Mouse (Mus musculus) thymus, postnatal 0 days (tissue): ENCODE data around the gene Creb1. TPM values are rescaled to one million over a fixed set of nuclear protein-coding genes. Genes with fewer than 3 reads are reported as not detected.

Source experiments
- DNase-seq: peaks from one replicate; pipeline ENCODE4 v3.0.0-alpha.2; 2015; ENCODE audit warnings: low spot score
- polyA plus RNA-seq: library from polyadenylated mRNA; unstranded; fragments of >200 nt; fragmentation: Nextera tagmentation; extraction: Ambion mirVana; gene quantifications from 2 replicates; pipeline ENCODE4 v1.2.1, GENCODE M21; 2015

Creb1 gene
- 40.2 and 43.2 TPM in 2 replicates for polyA plus RNA-seq

DNA sequence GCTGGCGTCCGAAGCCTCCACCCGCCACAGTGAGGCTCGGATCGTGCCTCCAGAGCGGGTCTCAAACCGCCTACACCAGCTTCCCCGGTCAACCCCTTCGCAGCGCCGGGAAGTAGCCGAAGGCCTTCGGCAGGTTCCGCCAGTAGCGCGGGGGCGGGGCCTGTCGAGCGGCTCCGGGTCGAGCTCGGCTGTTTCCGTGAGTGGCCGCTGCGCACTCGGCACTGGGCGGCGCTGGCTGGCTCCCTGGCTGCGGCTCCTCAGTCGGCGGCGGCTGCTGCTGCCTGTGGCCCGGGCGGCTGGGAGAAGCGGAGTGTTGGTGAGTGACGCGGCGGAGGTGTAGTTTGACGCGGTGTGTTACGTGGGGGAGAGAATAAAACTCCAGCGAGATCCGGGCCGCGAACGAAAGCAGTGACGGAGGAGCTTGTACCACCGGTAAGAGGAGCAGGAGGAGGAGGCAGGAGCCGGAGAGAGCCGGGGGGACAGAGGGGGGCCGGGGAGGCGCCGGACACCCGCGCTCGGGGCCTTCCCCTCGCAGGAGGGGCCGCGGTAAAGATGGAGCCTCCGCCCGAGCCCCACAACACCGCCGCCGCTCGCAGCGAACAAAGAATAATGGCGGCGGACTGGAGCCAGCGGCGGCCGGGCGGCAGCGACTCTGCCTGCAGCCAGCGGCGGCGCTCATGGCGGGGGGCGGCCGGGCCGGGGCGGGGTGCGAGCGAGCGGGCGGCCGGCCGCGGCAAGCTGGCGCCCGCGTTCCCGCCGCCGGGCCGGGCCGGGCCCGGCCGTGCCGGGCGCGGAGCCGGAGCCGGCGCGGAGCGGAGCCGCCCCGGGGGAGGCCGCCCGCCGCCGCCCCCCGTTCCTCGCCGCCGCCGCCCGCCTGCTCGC lies at the start of gene Creb1:
Gene Creb1 (plus strand): TSS at position 57 of the 882 bp plus-strand sequence.
- DNase-seq: peak; percentile 98

DNA sequence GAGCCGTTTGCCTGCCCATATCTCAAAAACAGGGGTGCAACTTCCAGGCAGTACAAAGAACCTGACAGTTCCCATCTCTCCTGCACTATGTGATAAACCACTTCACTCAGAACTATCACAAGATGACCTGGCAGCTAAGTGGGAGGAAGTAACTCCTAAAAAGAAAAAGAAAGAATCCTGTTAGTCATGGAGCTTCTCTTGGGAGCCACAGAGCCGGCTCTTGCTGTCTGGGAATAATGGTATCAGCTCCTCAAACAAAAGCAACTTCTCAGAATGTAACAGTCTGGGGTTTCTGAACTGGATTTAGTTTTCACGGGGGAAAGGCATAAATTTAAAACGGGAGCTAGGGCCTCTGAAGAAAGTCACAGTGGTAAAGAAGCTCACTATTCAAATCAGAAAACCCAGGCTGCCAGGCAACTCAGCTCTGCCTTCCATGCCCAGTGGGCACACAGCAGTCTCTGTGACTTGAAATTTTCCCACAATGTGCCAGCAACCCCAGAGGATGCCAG lies 43.9 kb upstream of the Creb1 start:
- DNase-seq: no peak

GRCm38 (mm10) chr1:64496803-64497202 lies 35.6 kb upstream of the Creb1 start:
- DNase-seq: no peak

- DNase-seq: no peak
Observed at GRCm38 (mm10) chr1:64501382-64502140, 30.9 kb upstream of the Creb1 start.

- DNase-seq: peak; percentile 72
Observed at GRCm38 (mm10) chr1:64508479-64509096, 23.9 kb upstream of the Creb1 start.

- DNase-seq: no peak
Observed at GRCm38 (mm10) chr1:64509678-64510077, 22.8 kb upstream of the Creb1 start.

- DNase-seq: no peak
Observed at GRCm38 (mm10) chr1:64514184-64514583, 18.3 kb upstream of the Creb1 start.

DNA sequence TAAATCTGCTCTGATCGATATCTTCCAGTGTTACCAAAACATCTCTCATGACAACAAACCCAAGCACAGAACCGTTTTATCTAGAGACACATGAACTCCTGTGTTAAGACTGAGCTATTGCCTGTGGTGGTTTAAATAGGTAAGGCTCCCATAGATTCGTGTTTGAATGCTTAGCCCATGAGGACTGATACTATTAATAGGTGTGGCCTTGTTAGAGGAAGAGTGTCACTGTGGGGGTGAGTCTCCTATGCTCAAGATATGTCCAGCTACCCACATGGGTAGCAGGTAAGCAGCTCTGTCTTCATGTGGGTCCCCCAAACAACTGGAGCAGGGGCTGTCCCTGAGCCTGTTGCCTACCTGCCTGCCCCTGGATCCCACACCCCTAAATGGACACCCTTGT lies 15.9 kb upstream of the Creb1 start:
- DNase-seq: no peak

GRCm38 (mm10) chr1:64518480-64518879 lies 14.0 kb upstream of the Creb1 start:
- no peak for DNase-seq

DNA sequence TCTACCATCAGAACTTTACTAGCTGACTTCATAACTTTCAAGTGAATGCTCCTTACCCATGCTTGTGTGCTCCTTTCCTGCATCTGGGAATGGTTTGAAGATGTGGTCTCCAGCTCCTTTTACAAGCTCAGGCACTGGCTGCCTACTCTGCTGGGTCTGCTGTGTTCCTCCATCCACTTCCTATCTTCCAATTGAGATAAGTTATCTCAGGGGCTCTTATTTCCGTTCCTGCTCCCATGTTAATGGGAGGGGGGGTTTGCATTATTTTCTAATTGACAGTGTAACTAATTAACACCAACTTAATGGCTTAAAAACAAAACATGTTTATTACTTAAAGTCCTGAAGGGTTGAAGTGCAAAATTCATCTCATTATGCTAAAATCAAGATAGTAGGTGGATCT lies 13.1 kb upstream of the Creb1 start:
- DNase-seq: no peak

- DNase-seq: no peak
Observed at GRCm38 (mm10) chr1:64519901-64520300, 12.5 kb upstream of the Creb1 start.

- no peak for DNase-seq
Observed at GRCm38 (mm10) chr1:64521734-64522133, 10.7 kb upstream of the Creb1 start.

GRCm38 (mm10) chr1:64522637-64523036 lies 9.8 kb upstream of the Creb1 start:
- no peak for DNase-seq

GRCm38 (mm10) chr1:64523117-64523516 lies 9.3 kb upstream of the Creb1 start:
- DNase-seq: peak; percentile 52

DNA sequence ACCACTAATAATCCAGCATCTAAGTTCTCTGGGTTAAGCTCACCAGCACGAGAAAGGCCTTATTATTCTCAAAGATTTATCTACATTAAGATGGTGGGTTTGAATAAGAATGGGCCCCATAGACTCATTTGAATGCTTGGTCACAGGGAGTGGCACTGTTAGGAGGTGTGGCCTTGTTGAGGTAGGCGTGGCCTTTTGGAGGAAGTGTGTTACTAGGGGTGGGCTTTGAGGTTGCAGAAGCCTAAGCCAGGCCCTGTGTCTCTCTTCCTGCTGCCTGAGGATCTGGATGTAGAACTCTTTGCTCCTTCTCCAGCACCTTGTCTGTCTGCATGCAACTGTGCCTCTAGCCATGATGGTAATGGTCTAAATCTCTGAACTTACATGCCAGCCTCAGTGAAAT lies 7.8 kb upstream of the Creb1 start:
- DNase-seq: no peak

DNA sequence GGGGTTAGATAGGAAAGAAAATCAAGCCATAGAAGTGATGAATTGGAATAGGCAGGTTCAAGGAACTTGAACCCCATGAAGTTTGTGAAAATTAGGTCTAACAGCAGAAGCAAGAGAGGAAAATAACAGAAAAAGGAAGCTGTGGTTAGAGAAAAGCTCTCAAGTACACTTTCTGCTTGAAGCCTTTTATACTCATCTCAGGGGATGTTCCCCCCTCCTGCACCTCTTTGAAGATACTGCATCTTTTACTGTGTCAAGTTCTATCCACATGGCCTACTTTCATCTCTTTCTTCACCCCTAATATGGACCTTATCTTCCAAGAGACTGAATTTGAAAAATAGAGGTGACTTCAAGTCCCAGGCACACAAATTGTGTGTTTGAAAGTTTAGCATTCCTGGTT lies 4.8 kb upstream of the Creb1 start:
- DNase-seq: peak; percentile 86

- DNase-seq: peak; percentile 23
Observed at GRCm38 (mm10) chr1:64529781-64530315, 2.6 kb upstream of the Creb1 start.

- no peak for DNase-seq
Observed at GRCm38 (mm10) chr1:64531548-64531947, 897 bp upstream of the Creb1 start.

GRCm38 (mm10) chr1:64532067-64532523 lies 350 bp upstream of the Creb1 start:
- peak; percentile 94 for DNase-seq

- peak; percentile 52 for DNase-seq
Observed at GRCm38 (mm10) chr1:64533471-64534443, 1.3 kb downstream of the Creb1 start.
